Mouse (Mus musculus): ENCODE measurements around the gene Fam117b. TPM values are rescaled to one million over a fixed set of nuclear protein-coding genes. Genes with fewer than 3 reads are reported as not detected.

The Fam117b gene
- total and polyA plus RNA-seq, 3 experiments, result 62.7 to 126 (median 84.8) TPM

GRCm38 (mm10) chr1:59917401-59917800 lies 4.6 kb downstream of the Fam117b start:
- no peak for DNase-seq (ENCODE audit: low spot score)

DNA sequence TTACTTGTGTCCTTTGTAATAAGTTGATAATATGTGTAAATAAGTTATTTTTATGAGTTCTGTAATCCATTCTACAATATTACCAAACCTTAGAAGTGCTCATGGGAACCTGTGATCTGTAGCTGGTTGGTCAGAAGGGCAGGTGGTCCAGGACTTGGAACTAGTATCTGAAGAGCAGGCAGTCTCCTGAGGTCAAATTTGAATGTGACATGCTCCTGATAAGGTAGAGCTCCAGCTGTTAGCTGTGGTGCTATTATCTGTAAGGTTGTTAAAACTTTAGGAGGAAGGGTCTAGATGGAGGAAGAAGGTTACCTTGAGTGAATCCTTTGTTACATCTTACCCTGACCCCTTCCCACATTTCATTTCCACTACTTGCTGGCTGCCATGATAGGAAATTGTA lies 5.3 kb downstream of the Fam117b start:
- peak; percentile 72 for TF ChIP-seq TAL1 (conservative IDR thresholded peaks at IDR 0.05; ENCODE audit: low read depth, low read length)
- no peak for TF ChIP-seq GATA2 (IDR thresholded peaks at IDR 0.05; ENCODE audit: borderline replicate concordance, low read depth, low read length)
- no peak for ATAC-seq (ENCODE audit: extremely low read depth, insufficient number of reproducible peaks, low FRiP score, poor library complexity, severe bottlenecking)

More at GRCm38 (mm10) chr1:59917401-59917800, 4.6 kb downstream of the Fam117b start:
- ATAC-seq (ENCODE audit: extremely low read depth, insufficient number of reproducible peaks, low FRiP score, poor library complexity, severe bottlenecking), result no peak
- Histone ChIP-seq H3K36me3 (replicated peaks) (peaks cover 23% of the 10 kb centered on the region), H3K9me3 (replicated peaks) (no peaks in the 10 kb centered on the region), H3K27me3 (ENCODE audit: insufficient read depth, low read length) (no peaks in the 10 kb centered on the region), H3K4me3 (ENCODE audit: low read depth, low read length) (no peak overlapping the region), H3K4me1 (ENCODE audit: insufficient read depth, low read depth, low read length) (peaks cover 63% of the 10 kb centered on the region)
- TF ChIP-seq POLR2AphosphoS5 (IDR thresholded peaks at IDR 0.05; ENCODE audit: insufficient replicate concordance, low read depth, low read length), result no peak
- TF ChIP-seq GATA2 (IDR thresholded peaks at IDR 0.05; ENCODE audit: borderline replicate concordance, low read depth, low read length), result no peak
- TF ChIP-seq TAL1 (conservative IDR thresholded peaks at IDR 0.05; ENCODE audit: low read depth, low read length), result no peak
- no peak for TF ChIP-seq CTCF (IDR thresholded peaks at IDR 0.05; ENCODE audit: low read depth, low read length)
- no peak for TF ChIP-seq GATA1 (IDR thresholded peaks at IDR 0.05; ENCODE audit: borderline replicate concordance, low read length)

GRCm38 (mm10) chr1:59923201-59923600 lies 10.4 kb downstream of the Fam117b start:
- no peak for TF ChIP-seq GATA1 (IDR thresholded peaks at IDR 0.05; ENCODE audit: borderline replicate concordance, low read length)
- TF ChIP-seq POLR2AphosphoS5 (IDR thresholded peaks at IDR 0.05; ENCODE audit: insufficient replicate concordance, low read depth, low read length), result no peak
- TF ChIP-seq GATA2 (IDR thresholded peaks at IDR 0.05; ENCODE audit: borderline replicate concordance, low read depth, low read length), result no peak
- TF ChIP-seq TAL1 (conservative IDR thresholded peaks at IDR 0.05; ENCODE audit: low read depth, low read length), result no peak
- no peak for TF ChIP-seq CTCF (IDR thresholded peaks at IDR 0.05; ENCODE audit: low read depth, low read length)
- peaks cover 47% of the 10 kb centered on the region for H3K36me3 ChIP-seq (replicated peaks)
- peaks cover 60% of the 10 kb centered on the region for H3K4me1 ChIP-seq (ENCODE audit: insufficient read depth, low read depth, low read length)
- H3K27me3 ChIP-seq (ENCODE audit: insufficient read depth, low read length), result no peaks in the 10 kb centered on the region
- ATAC-seq (ENCODE audit: extremely low read depth, insufficient number of reproducible peaks, low FRiP score, poor library complexity, severe bottlenecking) (peak; percentile 31; the same call in 1 of the 2 replicates), DNase-seq (ENCODE audit: low spot score) (no peak)
- no peaks in the 10 kb centered on the region for H3K9me3 ChIP-seq (replicated peaks)
- H3K4me3 ChIP-seq (ENCODE audit: low read depth, low read length), result no peak overlapping the region

More for the DNA sequence above, 5.3 kb downstream of the Fam117b start:
- Histone ChIP-seq H3K27me3 (ENCODE audit: insufficient read depth, low read length) (no peaks in the 10 kb centered on the region), H3K4me1 (ENCODE audit: insufficient read depth, low read depth, low read length) (peaks cover 68% of the 10 kb centered on the region), H3K9me3 (replicated peaks) (no peaks in the 10 kb centered on the region), H3K4me3 (ENCODE audit: low read depth, low read length) (no peak overlapping the region), H3K36me3 (replicated peaks) (peaks cover 26% of the 10 kb centered on the region)
- DNase-seq (ENCODE audit: low spot score), result no peak

GRCm38 (mm10) chr1:59923673-59924072 lies 10.9 kb downstream of the Fam117b start:
- Histone ChIP-seq H3K27me3 (ENCODE audit: insufficient read depth, low read length) (no peaks in the 10 kb centered on the region), H3K4me1 (ENCODE audit: insufficient read depth, low read depth, low read length) (peaks cover 59% of the 10 kb centered on the region), H3K4me3 (ENCODE audit: low read depth, low read length) (no peak overlapping the region), H3K9me3 (replicated peaks) (no peaks in the 10 kb centered on the region), H3K36me3 (replicated peaks) (peaks cover 48% of the 10 kb centered on the region)
- TF ChIP-seq POLR2AphosphoS5 (IDR thresholded peaks at IDR 0.05; ENCODE audit: insufficient replicate concordance, low read depth, low read length), result no peak
- no peak for TF ChIP-seq TAL1 (conservative IDR thresholded peaks at IDR 0.05; ENCODE audit: low read depth, low read length)
- TF ChIP-seq GATA1 (IDR thresholded peaks at IDR 0.05; ENCODE audit: borderline replicate concordance, low read length), result no peak
- TF ChIP-seq GATA2 (IDR thresholded peaks at IDR 0.05; ENCODE audit: borderline replicate concordance, low read depth, low read length), result no peak
- TF ChIP-seq CTCF (IDR thresholded peaks at IDR 0.05; ENCODE audit: low read depth, low read length), result no peak
- ATAC-seq (ENCODE audit: extremely low read depth, insufficient number of reproducible peaks, low FRiP score, poor library complexity, severe bottlenecking) (no peak), DNase-seq (ENCODE audit: low spot score) (no peak)

DNA sequence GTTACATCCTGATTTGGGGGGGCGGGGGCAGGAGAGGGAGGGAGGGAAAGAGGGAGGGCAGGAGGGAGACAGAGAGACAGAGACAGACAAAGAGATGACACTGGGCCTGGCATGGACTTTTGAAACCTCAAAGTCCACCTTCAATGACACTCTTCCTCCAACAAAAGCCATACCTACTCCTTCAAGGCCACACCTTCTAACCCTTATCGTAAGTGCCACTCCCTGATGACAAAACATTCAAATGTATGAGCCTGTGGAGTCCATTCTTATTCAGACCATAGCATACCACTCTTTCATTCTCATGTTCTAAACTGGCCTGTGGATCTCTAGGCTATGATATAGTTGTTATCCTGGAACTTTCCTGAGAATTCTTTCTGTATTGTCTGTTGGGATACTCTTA lies 11.6 kb downstream of the Fam117b start:
- no peak for ATAC-seq (ENCODE audit: extremely low read depth, insufficient number of reproducible peaks, low FRiP score, poor library complexity, severe bottlenecking)
- no peak for DNase-seq (ENCODE audit: low spot score)
- Histone ChIP-seq H3K36me3 (replicated peaks) (peaks cover 48% of the 10 kb centered on the region), H3K4me1 (ENCODE audit: insufficient read depth, low read depth, low read length) (peaks cover 56% of the 10 kb centered on the region), H3K4me3 (ENCODE audit: low read depth, low read length) (no peak overlapping the region), H3K9me3 (replicated peaks) (no peaks in the 10 kb centered on the region), H3K27me3 (ENCODE audit: insufficient read depth, low read length) (no peaks in the 10 kb centered on the region)
- no peak for TF ChIP-seq POLR2AphosphoS5 (IDR thresholded peaks at IDR 0.05; ENCODE audit: insufficient replicate concordance, low read depth, low read length)
- TF ChIP-seq CTCF (IDR thresholded peaks at IDR 0.05; ENCODE audit: low read depth, low read length), result no peak
- TF ChIP-seq GATA2 (IDR thresholded peaks at IDR 0.05; ENCODE audit: borderline replicate concordance, low read depth, low read length), result no peak
- no peak for TF ChIP-seq TAL1 (conservative IDR thresholded peaks at IDR 0.05; ENCODE audit: low read depth, low read length)
- TF ChIP-seq GATA1 (IDR thresholded peaks at IDR 0.05; ENCODE audit: borderline replicate concordance, low read length), result no peak

GRCm38 (mm10) chr1:59926021-59926672 lies 13.3 kb downstream of the Fam117b start:
- TF ChIP-seq POLR2AphosphoS5 (IDR thresholded peaks at IDR 0.05; ENCODE audit: insufficient replicate concordance, low read depth, low read length) (no peak), GATA2 (IDR thresholded peaks at IDR 0.05; ENCODE audit: borderline replicate concordance, low read depth, low read length) (no peak), GATA1 (IDR thresholded peaks at IDR 0.05; ENCODE audit: borderline replicate concordance, low read length) (no peak), TAL1 (conservative IDR thresholded peaks at IDR 0.05; ENCODE audit: low read depth, low read length) (no peak), CTCF (IDR thresholded peaks at IDR 0.05; ENCODE audit: low read depth, low read length) (no peak)
- peaks cover 46% of the 10 kb centered on the region for H3K36me3 ChIP-seq (replicated peaks)
- H3K27me3 ChIP-seq (ENCODE audit: insufficient read depth, low read length), result no peaks in the 10 kb centered on the region
- H3K4me3 ChIP-seq (ENCODE audit: low read depth, low read length), result 0 out of 2 replicates have a peak overlapping the region, but pooled peaks have one; percentile 1
- ATAC-seq (ENCODE audit: extremely low read depth, insufficient number of reproducible peaks, low FRiP score, poor library complexity, severe bottlenecking) (no peak), DNase-seq (ENCODE audit: low spot score) (no peak)
- H3K4me1 ChIP-seq (ENCODE audit: insufficient read depth, low read depth, low read length), result peaks cover 56% of the 10 kb centered on the region
- H3K9me3 ChIP-seq (replicated peaks), result no peaks in the 10 kb centered on the region

Data from G1E (cell line).